Mouse (Mus musculus): ENCODE results near the gene 1700013G24Rik. TPM values are rescaled to one million over a fixed set of nuclear protein-coding genes. Genes with fewer than 3 reads are reported as not detected.
A peak's percentile ranks its signal among the peaks of the same experiment; 100 is the strongest.

The 1700013G24Rik gene
- polyA plus RNA-seq, 1 experiment from 2014 or later: not detected

DNA sequence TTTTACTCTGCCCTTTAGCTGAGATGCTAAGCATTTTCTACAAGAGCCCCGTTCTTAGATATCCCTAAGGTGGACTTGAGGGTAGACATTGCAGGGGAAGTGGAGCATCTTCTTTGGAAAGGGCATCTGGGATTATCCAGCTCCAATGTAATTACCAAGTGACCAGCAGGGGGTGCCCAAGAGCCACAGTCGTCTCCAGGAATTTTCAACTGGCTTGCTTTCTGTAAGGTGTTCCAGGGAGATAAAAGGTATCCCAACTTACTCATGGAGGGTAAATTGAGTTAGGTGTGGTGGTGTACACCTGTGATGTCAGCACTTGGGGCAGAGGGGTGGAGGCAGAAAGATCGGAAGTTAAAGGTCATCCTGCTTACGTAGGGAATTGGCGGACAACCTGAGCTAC is 9.5 kb upstream of the 1700013G24Rik start:
- Histone ChIP-seq H3K4me3 (replicated peaks) (no peak overlapping the region), H3K9ac (replicated peaks) (no peak overlapping the region), H3K4me2 (replicated peaks) (no peak overlapping the region), H3K36me3 (no peaks in the 10 kb centered on the region), H3K4me1 (replicated peaks) (peaks cover 8% of the 10 kb centered on the region), H3K27me3 (no peaks in the 10 kb centered on the region), H3K9me3 (no peaks in the 10 kb centered on the region), H3K27ac (no peak overlapping the region)
- WGBS: 28% methylated on average over 5 of the region's 5 CpGs
- peak; percentile 27; the same call in 1 of the 2 replicates for ATAC-seq

DNA sequence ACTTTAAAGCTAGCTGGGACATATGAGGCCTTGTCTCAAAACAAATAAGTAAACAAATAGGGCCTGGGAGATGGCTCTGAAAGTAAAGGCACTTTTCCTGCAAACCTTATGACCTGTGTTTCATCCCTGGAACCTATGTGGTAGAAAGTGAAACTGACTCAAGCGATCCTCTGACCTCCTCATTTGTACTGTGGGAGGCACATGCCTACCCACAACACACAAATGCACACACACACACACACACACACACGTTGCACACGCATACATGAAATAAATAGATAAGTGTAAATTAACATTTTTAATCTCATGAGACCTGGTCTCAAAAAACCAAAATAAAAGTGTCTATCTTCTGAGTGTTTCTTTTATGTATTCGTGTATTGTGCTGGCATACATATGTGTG is 7.2 kb upstream of the 1700013G24Rik start:
- WGBS: 91% methylated on average over 4 of the region's 4 CpGs
- H3K9me3 ChIP-seq: no peaks in the 10 kb centered on the region
- no peak for ATAC-seq
- no peak overlapping the region for H3K4me2 ChIP-seq (replicated peaks)
- peaks cover 11% of the 10 kb centered on the region for H3K4me1 ChIP-seq (replicated peaks)
- no peak overlapping the region for H3K4me3 ChIP-seq (replicated peaks)
- no peaks in the 10 kb centered on the region for H3K27me3 ChIP-seq
- H3K27ac ChIP-seq: no peak overlapping the region
- no peaks in the 10 kb centered on the region for H3K36me3 ChIP-seq
- no peak overlapping the region for H3K9ac ChIP-seq (replicated peaks)

DNA sequence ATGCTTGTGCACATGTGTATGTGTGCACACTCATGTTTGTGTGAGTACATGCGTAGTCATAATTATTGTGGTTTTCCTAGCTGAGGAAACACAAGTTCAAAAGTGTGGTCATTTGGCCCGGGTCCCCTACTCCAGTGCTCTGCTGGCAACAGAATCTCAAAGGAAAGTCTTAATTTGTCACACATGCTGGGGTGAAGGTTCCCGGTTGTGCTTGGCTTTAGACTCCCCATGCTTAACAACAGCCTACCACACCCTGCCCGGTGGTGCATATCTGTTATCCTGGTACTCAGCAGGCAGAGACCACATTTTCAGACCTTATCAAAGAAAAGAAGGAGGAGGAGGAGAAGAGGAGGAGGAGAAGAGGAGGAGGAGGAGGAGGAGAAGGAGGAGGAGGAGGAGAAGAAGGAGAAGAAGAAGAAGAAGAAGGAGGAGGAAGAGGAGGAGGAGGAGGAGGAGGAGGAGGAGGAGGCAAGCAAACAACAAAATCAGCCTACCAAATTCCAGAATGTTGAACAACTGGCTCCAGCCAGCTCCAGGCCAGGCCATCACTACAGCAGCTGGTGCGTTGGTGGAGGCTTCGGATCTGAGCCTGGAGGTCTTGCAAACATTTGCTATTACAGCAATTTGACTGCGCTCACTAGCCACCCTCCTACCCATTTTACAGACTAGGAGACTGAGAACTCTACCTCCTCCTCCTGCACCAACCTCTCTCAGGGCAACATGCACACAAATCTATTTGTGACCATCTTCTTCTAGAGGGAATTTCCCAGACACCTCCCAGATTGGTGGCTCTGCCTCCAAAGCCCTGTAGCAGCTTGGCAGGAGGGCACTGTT is 5.5 kb upstream of the 1700013G24Rik start:
- H3K27ac ChIP-seq: no peak overlapping the region
- H3K4me1 ChIP-seq (replicated peaks): peaks cover 11% of the 10 kb centered on the region
- WGBS: 77% methylated on average over 7 of the region's 7 CpGs
- no peak overlapping the region for H3K4me3 ChIP-seq (replicated peaks)
- no peak overlapping the region for H3K4me2 ChIP-seq (replicated peaks)
- H3K9me3 ChIP-seq: no peaks in the 10 kb centered on the region
- no peaks in the 10 kb centered on the region for H3K36me3 ChIP-seq
- no peaks in the 10 kb centered on the region for H3K27me3 ChIP-seq
- ATAC-seq: no peak
- no peak overlapping the region for H3K9ac ChIP-seq (replicated peaks)

DNA sequence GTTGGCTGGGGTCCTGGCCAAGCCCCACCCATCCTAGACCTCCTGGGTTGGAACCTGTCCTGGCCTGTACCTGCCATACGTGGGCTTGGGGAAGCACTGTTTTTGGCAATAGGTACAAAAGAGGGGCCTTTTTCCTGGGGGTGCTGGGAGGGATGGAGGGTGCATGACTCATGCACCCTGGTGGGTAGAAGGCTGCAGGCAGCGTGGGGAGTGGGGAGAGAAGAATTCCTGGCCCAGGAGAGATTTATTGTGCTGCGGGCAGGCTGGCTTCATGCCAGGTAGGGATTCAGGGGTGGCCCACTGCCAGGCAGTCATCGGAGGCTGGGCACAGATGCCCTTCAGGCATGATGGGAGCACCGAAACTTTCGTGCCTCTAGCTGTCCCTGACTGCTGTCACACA is 4.9 kb upstream of the 1700013G24Rik start:
- H3K4me1 ChIP-seq (replicated peaks): peaks cover 11% of the 10 kb centered on the region

DNA sequence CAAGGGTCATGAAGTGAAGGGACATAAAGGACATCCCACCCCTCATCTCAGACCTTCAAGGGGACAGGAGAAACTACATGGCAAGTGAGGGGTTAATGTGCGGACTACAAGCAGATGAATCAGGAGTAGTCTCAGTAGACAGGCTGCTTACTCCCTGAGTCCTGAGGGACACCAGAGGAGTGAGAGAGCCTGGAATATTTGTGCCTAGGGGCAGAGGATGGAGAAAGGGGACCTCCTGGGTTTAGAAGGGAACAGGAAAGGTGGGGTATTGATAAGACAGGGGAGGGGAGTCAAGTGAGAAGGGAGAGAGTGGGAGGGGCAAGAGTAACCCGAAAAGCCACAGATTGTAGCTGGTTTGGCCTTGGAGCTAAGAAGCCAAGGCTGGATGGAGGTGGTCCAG is 4.4 kb upstream of the 1700013G24Rik start:
- H3K4me3 ChIP-seq (replicated peaks): no peak overlapping the region
- WGBS: 73% methylated on average over 2 of the region's 2 CpGs
- no peaks in the 10 kb centered on the region for H3K36me3 ChIP-seq
- H3K27ac ChIP-seq: no peak overlapping the region
- no peaks in the 10 kb centered on the region for H3K9me3 ChIP-seq
- H3K9ac ChIP-seq (replicated peaks): no peak overlapping the region
- H3K4me1 ChIP-seq (replicated peaks): peaks cover 11% of the 10 kb centered on the region
- no peak overlapping the region for H3K4me2 ChIP-seq (replicated peaks)
- 0 out of 2 replicates have a peak, but pooled peaks have one; percentile 3 for ATAC-seq
- no peaks in the 10 kb centered on the region for H3K27me3 ChIP-seq

More for the DNA sequence above, 4.9 kb upstream of the 1700013G24Rik start:
- no peak overlapping the region for H3K4me3 ChIP-seq (replicated peaks)
- H3K4me2 ChIP-seq (replicated peaks): no peak overlapping the region
- 59% methylated on average over 6 of the region's 6 CpGs for WGBS
- H3K9ac ChIP-seq (replicated peaks): no peak overlapping the region
- H3K27me3 ChIP-seq: no peaks in the 10 kb centered on the region
- H3K9me3 ChIP-seq: no peaks in the 10 kb centered on the region
- no peaks in the 10 kb centered on the region for H3K36me3 ChIP-seq
- no peak overlapping the region for H3K27ac ChIP-seq
- 0 out of 2 replicates have a peak, but pooled peaks have one; percentile 27 for ATAC-seq

DNA sequence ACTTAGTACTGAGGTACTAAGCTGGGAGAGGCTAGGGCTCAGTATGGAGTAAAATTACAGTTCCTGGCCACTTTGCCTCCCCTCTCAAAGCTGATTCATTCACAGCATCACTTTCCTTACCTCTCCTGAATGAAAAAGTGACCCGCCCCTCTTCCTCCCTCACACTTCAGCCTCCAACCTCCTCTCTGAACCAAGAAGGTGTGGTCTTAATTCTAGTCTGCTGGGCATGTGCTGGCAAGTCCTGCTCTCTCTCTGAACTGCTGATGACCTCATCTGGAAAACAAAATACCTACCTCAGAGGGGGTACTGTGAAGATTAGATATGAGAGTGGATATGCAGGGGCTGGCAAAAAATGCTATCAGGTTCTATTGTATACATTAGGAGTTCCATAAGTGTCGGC is 4.0 kb upstream of the 1700013G24Rik start:
- Histone ChIP-seq H3K4me1 (replicated peaks) (peaks cover 11% of the 10 kb centered on the region), H3K9me3 (no peaks in the 10 kb centered on the region), H3K36me3 (no peaks in the 10 kb centered on the region), H3K27ac (no peak overlapping the region), H3K4me2 (replicated peaks) (no peak overlapping the region), H3K27me3 (no peaks in the 10 kb centered on the region), H3K9ac (replicated peaks) (no peak overlapping the region), H3K4me3 (replicated peaks) (no peak overlapping the region)
- WGBS: 86% methylated on average over 2 of the region's 2 CpGs
- no peak for ATAC-seq

DNA sequence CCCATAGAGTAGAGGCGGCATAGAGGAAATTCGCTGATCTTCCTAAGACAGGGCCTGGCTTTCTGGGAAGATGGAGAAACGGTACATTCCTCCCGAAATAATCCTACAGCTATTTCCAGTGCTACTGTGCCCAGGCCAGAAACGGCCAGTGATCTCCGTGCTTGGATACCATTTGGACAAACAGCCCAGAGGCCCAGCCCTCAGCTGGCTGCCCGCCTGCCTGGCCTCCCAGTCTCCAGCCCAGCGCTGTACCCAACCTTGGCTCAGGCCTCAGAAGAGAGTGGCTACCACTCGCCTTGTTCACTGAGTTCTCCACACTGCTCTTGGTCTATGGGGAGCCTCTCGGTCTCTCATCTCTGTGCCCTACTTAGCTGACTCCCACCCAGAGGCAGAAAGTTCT is 3.4 kb upstream of the 1700013G24Rik start:
- H3K36me3 ChIP-seq: no peaks in the 10 kb centered on the region
- WGBS: 79% methylated on average over 10 of the region's 10 CpGs
- H3K9me3 ChIP-seq: no peaks in the 10 kb centered on the region
- ATAC-seq: no peak
- H3K27me3 ChIP-seq: no peaks in the 10 kb centered on the region
- H3K27ac ChIP-seq: no peak overlapping the region
- peaks cover 11% of the 10 kb centered on the region for H3K4me1 ChIP-seq (replicated peaks)
- H3K4me2 ChIP-seq (replicated peaks): no peak overlapping the region
- no peak overlapping the region for H3K4me3 ChIP-seq (replicated peaks)
- no peak overlapping the region for H3K9ac ChIP-seq (replicated peaks)

DNA sequence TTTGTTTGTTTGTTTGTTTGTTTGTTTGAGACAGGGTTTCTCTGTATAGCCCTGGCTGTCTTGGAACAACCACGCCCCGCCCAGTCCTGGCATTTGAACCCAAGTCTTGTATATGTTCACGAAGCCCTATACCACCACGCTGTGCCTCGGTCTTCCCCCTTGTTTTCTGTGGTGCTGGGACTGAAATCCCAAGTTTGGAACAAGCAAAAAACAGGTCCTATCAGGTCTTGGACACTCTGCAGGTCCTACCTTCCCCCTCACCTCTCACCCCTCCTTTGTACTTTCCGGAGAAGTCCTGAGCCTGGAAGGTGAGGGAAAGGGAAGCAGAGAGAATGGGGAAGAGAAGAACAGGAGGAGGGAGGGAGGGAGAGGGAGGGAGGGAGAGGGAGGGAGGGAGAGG is 894 bp upstream of the 1700013G24Rik start:
- no peak for ATAC-seq
- Histone ChIP-seq H3K4me3 (replicated peaks) (no peak overlapping the region), H3K9me3 (no peaks in the 10 kb centered on the region), H3K9ac (replicated peaks) (no peak overlapping the region), H3K4me1 (replicated peaks) (peaks cover 11% of the 10 kb centered on the region), H3K27me3 (no peaks in the 10 kb centered on the region), H3K36me3 (no peaks in the 10 kb centered on the region), H3K27ac (no peak overlapping the region), H3K4me2 (replicated peaks) (no peak overlapping the region)
- WGBS: 93% methylated on average over 6 of the region's 6 CpGs

DNA sequence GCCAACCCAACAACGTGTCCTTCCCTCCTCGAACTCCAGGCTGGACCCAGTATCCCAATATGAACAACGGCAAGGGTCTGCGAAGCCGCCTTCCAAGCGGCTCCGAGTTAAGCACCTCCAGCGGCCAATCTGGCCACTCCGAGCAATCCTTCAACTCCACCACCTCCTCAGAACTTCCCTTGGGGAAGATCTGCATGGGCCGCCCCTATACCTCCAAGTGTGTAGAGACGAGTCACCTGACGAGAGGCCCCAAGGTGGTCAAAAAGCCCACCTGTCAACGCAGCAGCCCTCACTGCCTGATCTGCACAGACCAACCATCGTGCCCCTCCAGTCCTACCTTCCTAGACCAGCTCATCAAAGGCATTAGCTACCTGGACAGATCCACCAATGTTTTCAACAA is 1.5 kb downstream of the 1700013G24Rik start:
- no peaks in the 10 kb centered on the region for H3K9me3 ChIP-seq
- H3K36me3 ChIP-seq: no peaks in the 10 kb centered on the region
- no peak overlapping the region for H3K4me2 ChIP-seq (replicated peaks)
- H3K27ac ChIP-seq: no peak overlapping the region
- H3K4me3 ChIP-seq (replicated peaks): no peak overlapping the region
- WGBS: 92% methylated on average over 14 of the region's 14 CpGs
- no peak overlapping the region for H3K9ac ChIP-seq (replicated peaks)
- no peaks in the 10 kb centered on the region for H3K4me1 ChIP-seq (replicated peaks)
- ATAC-seq: no peak
- H3K27me3 ChIP-seq: no peaks in the 10 kb centered on the region

DNA sequence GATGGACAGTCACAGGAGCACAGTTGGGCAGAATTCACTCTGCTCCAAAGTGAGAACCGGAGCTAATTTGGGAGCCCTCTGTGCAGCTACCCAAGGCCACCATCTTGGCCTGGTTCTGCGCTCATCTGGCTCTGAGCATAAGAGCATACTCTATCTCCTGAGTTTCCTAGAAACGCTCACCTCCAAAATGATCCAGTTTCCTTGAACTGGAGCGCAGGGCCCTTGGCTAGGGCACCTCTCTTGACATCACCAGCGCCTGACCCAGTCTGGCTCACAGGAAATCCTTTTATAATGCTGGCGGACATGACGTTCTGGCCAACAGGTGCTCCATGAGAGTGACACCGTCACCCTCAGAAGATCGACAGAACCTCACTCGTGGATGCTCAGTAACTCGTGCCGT is 3.5 kb downstream of the 1700013G24Rik start:
- no peak overlapping the region for H3K27ac ChIP-seq
- no peaks in the 10 kb centered on the region for H3K36me3 ChIP-seq
- no peak overlapping the region for H3K4me3 ChIP-seq (replicated peaks)
- ATAC-seq: no peak
- no peak overlapping the region for H3K4me2 ChIP-seq (replicated peaks)
- H3K27me3 ChIP-seq: no peaks in the 10 kb centered on the region
- no peak overlapping the region for H3K9ac ChIP-seq (replicated peaks)
- no peaks in the 10 kb centered on the region for H3K4me1 ChIP-seq (replicated peaks)
- H3K9me3 ChIP-seq: no peaks in the 10 kb centered on the region
- WGBS: 86% methylated on average over 12 of the region's 12 CpGs

DNA sequence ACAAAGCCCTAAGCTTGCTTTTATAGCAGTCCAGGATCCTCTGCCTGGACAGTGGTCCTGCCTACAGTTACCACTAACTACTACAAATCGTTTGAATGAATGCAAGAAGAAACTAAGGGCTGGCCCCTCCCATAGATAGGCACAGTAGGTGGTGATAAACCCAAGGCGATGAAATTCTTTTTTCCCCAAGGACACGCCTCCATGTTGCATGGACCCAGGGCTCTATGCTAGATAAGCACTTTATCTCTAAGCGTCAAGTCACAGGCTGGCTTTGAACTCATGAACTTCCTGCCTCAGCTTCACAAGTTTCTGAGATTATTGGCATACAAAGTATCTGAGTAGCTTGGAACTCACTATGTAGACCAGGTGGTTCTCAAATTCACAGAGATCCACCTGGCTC is 4.2 kb downstream of the 1700013G24Rik start:
- Histone ChIP-seq H3K36me3 (no peaks in the 10 kb centered on the region), H3K9me3 (no peaks in the 10 kb centered on the region), H3K4me2 (replicated peaks) (no peak overlapping the region), H3K27me3 (no peaks in the 10 kb centered on the region), H3K27ac (no peak overlapping the region), H3K9ac (replicated peaks) (no peak overlapping the region), H3K4me3 (replicated peaks) (no peak overlapping the region), H3K4me1 (replicated peaks) (no peaks in the 10 kb centered on the region)
- no peak for ATAC-seq
- 84% methylated on average over 4 of the region's 4 CpGs for WGBS

DNA sequence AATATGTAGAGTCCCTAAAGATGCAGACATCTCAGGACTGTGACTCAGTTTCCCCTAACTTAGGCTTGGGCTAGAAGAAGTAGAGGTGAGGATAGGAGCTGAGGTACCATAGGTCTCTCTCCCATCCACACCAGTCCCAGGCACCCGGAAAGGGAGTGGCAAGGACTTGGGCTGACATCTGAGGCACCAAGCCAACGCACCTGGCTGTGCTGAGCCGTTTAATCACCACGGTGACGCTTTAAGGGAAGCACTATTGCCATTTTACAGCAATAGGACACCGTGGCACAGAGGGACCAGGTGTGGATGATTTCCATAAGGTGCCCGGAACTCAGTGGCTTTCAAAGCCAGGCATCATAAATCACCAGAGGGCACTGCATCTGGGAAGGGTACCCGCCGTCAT is 5.2 kb downstream of the 1700013G24Rik start:
- Histone ChIP-seq H3K4me1 (replicated peaks) (no peaks in the 10 kb centered on the region), H3K27me3 (no peaks in the 10 kb centered on the region), H3K4me3 (replicated peaks) (no peak overlapping the region), H3K9me3 (no peaks in the 10 kb centered on the region), H3K27ac (no peak overlapping the region), H3K9ac (replicated peaks) (no peak overlapping the region), H3K4me2 (replicated peaks) (no peak overlapping the region), H3K36me3 (no peaks in the 10 kb centered on the region)
- 89% methylated on average over 9 of the region's 9 CpGs for WGBS
- ATAC-seq: no peak

DNA sequence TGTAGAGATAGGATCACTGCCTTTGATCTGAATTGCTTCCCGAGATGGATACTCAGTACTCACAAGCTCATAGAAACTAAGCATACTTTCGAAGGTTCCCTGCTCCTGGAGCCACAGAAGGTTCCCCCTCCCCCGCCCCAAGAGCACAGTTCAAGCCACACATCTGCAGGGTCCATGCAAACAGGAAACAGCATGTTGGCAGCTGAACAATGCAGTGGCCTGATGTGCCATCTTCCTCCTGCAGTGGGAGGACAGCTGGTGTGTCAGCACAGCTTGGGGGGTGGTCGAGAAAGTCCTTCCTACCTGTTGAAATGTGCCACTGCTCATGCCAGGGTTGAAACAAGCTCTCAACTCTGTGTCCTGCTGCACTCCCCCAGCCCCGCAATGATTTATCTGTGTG is 5.8 kb downstream of the 1700013G24Rik start:
- no peak for ATAC-seq
- H3K4me3 ChIP-seq (replicated peaks): no peak overlapping the region
- H3K4me2 ChIP-seq (replicated peaks): no peak overlapping the region
- WGBS: 76% methylated on average over 5 of the region's 5 CpGs
- no peak overlapping the region for H3K27ac ChIP-seq
- H3K27me3 ChIP-seq: no peaks in the 10 kb centered on the region
- no peaks in the 10 kb centered on the region for H3K9me3 ChIP-seq
- no peaks in the 10 kb centered on the region for H3K36me3 ChIP-seq
- H3K4me1 ChIP-seq (replicated peaks): no peaks in the 10 kb centered on the region
- H3K9ac ChIP-seq (replicated peaks): no peak overlapping the region

Measured in midbrain, embryonic 13.5 days (tissue).